Mouse (Mus musculus): ENCODE measurements around the gene Cct5. TPM values are rescaled to one million over a fixed set of nuclear protein-coding genes. Genes with fewer than 3 reads are reported as not detected.

Cct5 gene
- total and polyA plus RNA-seq, 2 experiments from 2014 or later: 279 to 416 TPM

GRCm38 (mm10) chr15:31602426-31602825, 822 bp upstream of the Cct5 start:
- Histone ChIP-seq H3K4me2 (ENCODE audit: low read depth, low read length) (peak overlapping the region; percentile 57), H3K36me3 (ENCODE audit: insufficient read depth, low read length) (no peaks in the 10 kb centered on the region), H3K27me3 (ENCODE audit: insufficient read depth, low read length) (no peaks in the 10 kb centered on the region), H3K4me1 (ENCODE audit: insufficient read depth, low read length) (peaks cover 8% of the 10 kb centered on the region; the same call in 1 of the 2 replicates), H3K9ac (replicated peaks; ENCODE audit: low read length) (peak overlapping the region; percentile 85), H3K4me3 (ENCODE audit: low read length) (peak overlapping the region; percentile 90), H3K9me3 (ENCODE audit: low read length) (no peaks in the 10 kb centered on the region), H3K27ac (peak overlapping the region; percentile 90)
- DNase-seq (ENCODE audit: low spot score) (peak; percentile 88), ATAC-seq (peak; percentile 67)
- WGBS: 2% methylated on average over 15 of the region's 15 CpGs
- TF ChIP-seq CTCF (IDR thresholded peaks at IDR 0.05; ENCODE audit: low read depth): peak; percentile 76

DNA sequence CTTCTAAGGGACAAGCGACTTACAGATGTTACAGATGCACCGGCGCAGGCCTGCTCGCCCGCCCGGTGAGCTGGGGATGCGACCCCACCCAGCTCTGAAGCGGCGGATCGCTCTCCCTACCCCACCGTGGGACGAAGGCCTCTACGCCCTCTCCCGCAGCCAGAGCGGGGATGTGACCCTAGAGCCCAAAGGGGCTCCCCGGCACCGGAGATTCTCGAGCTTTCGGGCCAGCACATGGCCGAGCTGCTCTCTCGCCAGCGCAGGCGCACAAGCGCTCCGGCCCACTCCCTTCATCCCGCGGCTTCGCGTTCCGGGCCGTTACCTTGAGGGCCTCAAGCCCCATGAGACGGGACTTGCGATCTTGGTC, 342 bp downstream of the Cct5 start:
- Histone ChIP-seq H3K27me3 (ENCODE audit: insufficient read depth, low read length) (no peaks in the 10 kb centered on the region), H3K4me2 (ENCODE audit: low read depth, low read length) (peak overlapping the region; percentile 71), H3K9me3 (ENCODE audit: low read length) (no peaks in the 10 kb centered on the region), H3K4me1 (ENCODE audit: insufficient read depth, low read length) (peaks cover 8% of the 10 kb centered on the region; the same call in 1 of the 2 replicates), H3K36me3 (ENCODE audit: insufficient read depth, low read length) (0 out of 2 replicates have a peak, but pooled peaks cover 2% of the 10 kb centered on the region), H3K27ac (peak overlapping the region; percentile 90), H3K9ac (replicated peaks; ENCODE audit: low read length) (peak overlapping the region; percentile 85), H3K4me3 (ENCODE audit: low read length) (peak overlapping the region; percentile 90)
- no peak for TF ChIP-seq CTCF (IDR thresholded peaks at IDR 0.05; ENCODE audit: low read depth)
- WGBS: under 1% methylated on average over 33 of the region's 33 CpGs
- peak; percentile 85 for ATAC-seq
- no peak for DNase-seq (ENCODE audit: low spot score)

DNA sequence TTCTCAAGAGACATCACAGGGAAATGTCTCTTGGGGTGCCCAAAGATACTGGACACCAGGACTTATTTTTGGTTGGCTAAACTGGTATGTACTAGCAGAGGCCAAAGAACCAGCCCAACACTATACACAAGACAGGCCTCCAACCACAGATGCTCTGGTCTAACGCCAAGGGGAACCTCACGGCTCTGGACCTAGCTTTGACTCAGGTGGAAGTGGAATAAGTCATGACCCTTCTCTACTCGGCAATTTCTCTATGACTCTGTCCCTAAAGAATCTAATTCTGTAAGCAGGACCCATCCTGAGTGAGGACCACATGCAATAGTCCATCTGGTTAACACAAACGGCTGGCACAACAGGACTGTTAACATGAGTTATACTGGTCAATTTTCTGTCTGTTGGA, 1.8 kb downstream of the Cct5 start:
- H3K27me3 ChIP-seq (ENCODE audit: insufficient read depth, low read length): no peaks in the 10 kb centered on the region
- H3K9ac ChIP-seq (replicated peaks; ENCODE audit: low read length): no peak overlapping the region
- DNase-seq (ENCODE audit: low spot score): no peak
- ATAC-seq: no peak
- peaks cover 8% of the 10 kb centered on the region; the same call in 1 of the 2 replicates for H3K4me1 ChIP-seq (ENCODE audit: insufficient read depth, low read length)
- H3K4me3 ChIP-seq (ENCODE audit: low read length): peak overlapping the region; percentile 90; the same call in 1 of the 2 replicates
- H3K27ac ChIP-seq: no peak overlapping the region
- WGBS: 75% methylated on average over 4 of the region's 4 CpGs
- no peaks in the 10 kb centered on the region for H3K9me3 ChIP-seq (ENCODE audit: low read length)
- H3K36me3 ChIP-seq (ENCODE audit: insufficient read depth, low read length): peaks cover 14% of the 10 kb centered on the region
- no peak for TF ChIP-seq CTCF (IDR thresholded peaks at IDR 0.05; ENCODE audit: low read depth)
- H3K4me2 ChIP-seq (ENCODE audit: low read depth, low read length): peak overlapping the region; percentile 71

DNA sequence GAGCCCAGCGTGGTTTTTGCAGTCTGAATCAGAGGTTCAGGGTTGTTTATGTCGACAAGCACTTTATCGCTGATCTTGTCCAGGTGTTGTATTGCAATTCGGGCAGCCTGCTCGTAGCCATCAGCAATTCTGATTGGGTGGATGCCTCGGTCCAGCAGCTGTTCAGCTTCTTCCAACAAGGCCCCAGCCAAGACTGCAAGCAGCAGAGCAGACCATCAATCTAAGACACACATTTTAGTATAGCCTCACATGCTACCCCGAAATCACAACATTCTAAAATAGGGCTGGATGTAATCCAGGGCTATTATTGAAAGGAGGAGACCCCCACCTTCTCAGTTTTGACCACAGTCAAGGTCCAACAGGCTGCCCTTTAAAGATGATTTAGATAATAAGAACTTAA, 6.0 kb downstream of the Cct5 start:
- no peak for TF ChIP-seq CTCF (IDR thresholded peaks at IDR 0.05; ENCODE audit: low read depth)
- DNase-seq (ENCODE audit: low spot score) (no peak), ATAC-seq (no peak)
- H3K4me1 ChIP-seq (ENCODE audit: insufficient read depth, low read length): peaks cover 8% of the 10 kb centered on the region; the same call in 1 of the 2 replicates
- no peak overlapping the region for H3K27ac ChIP-seq
- no peaks in the 10 kb centered on the region for H3K27me3 ChIP-seq (ENCODE audit: insufficient read depth, low read length)
- H3K36me3 ChIP-seq (ENCODE audit: insufficient read depth, low read length): peaks cover 50% of the 10 kb centered on the region
- H3K4me2 ChIP-seq (ENCODE audit: low read depth, low read length): no peak overlapping the region
- H3K9ac ChIP-seq (replicated peaks; ENCODE audit: low read length): no peak overlapping the region
- WGBS: 90% methylated on average over 7 of the region's 7 CpGs
- H3K9me3 ChIP-seq (ENCODE audit: low read length): no peaks in the 10 kb centered on the region
- no peak overlapping the region for H3K4me3 ChIP-seq (ENCODE audit: low read length)

DNA sequence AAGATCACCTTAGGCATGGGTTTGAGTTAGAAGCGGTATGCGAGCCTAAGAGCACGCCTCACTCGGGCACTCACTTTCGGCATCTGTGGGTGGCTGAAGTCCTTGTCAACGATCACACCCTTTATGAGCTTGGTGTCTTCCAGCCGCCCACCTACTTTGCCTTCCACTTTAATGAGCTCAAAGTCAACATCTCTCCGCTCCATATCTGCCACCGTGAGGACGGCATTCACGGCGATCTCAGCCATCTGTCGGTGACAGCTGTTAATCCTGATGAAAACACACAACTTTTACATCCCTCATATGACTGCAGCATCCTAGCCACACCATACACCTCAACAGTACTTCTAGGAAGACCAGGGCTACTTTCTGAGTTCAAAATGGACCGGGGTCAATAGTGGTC, 7.3 kb downstream of the Cct5 start:
- TF ChIP-seq CTCF (IDR thresholded peaks at IDR 0.05; ENCODE audit: low read depth): no peak
- Histone ChIP-seq H3K4me1 (ENCODE audit: insufficient read depth, low read length) (0 out of 2 replicates have a peak, but pooled peaks cover under 1% of the 10 kb centered on the region), H3K27me3 (ENCODE audit: insufficient read depth, low read length) (no peaks in the 10 kb centered on the region), H3K4me2 (ENCODE audit: low read depth, low read length) (no peak overlapping the region), H3K36me3 (ENCODE audit: insufficient read depth, low read length) (peaks cover 60% of the 10 kb centered on the region), H3K9me3 (ENCODE audit: low read length) (no peaks in the 10 kb centered on the region), H3K4me3 (ENCODE audit: low read length) (no peak overlapping the region), H3K27ac (no peak overlapping the region), H3K9ac (replicated peaks; ENCODE audit: low read length) (no peak overlapping the region)
- whole genome bisulfite sequencing: 84% methylated on average over 14 of the region's 14 CpGs
- ATAC-seq (no peak), DNase-seq (ENCODE audit: low spot score) (no peak)

GRCm38 (mm10) chr15:31592531-31592930, 9.1 kb downstream of the Cct5 start:
- no peak overlapping the region for H3K4me2 ChIP-seq (ENCODE audit: low read depth, low read length)
- H3K27ac ChIP-seq: no peak overlapping the region
- H3K9ac ChIP-seq (replicated peaks; ENCODE audit: low read length): no peak overlapping the region
- H3K36me3 ChIP-seq (ENCODE audit: insufficient read depth, low read length): peaks cover 60% of the 10 kb centered on the region
- ATAC-seq (no peak), DNase-seq (ENCODE audit: low spot score) (no peak)
- no peaks in the 10 kb centered on the region for H3K27me3 ChIP-seq (ENCODE audit: insufficient read depth, low read length)
- H3K4me3 ChIP-seq (ENCODE audit: low read length): no peak overlapping the region
- no peak for TF ChIP-seq CTCF (IDR thresholded peaks at IDR 0.05; ENCODE audit: low read depth)
- 78% methylated on average over 8 of the region's 8 CpGs for WGBS
- no peaks in the 10 kb centered on the region for H3K4me1 ChIP-seq (ENCODE audit: insufficient read depth, low read length)
- H3K9me3 ChIP-seq (ENCODE audit: low read length): no peaks in the 10 kb centered on the region

- Histone ChIP-seq H3K4me3 (ENCODE audit: low read length) (no peak overlapping the region), H3K36me3 (ENCODE audit: insufficient read depth, low read length) (peaks cover 50% of the 10 kb centered on the region), H3K27me3 (ENCODE audit: insufficient read depth, low read length) (no peaks in the 10 kb centered on the region), H3K4me2 (ENCODE audit: low read depth, low read length) (no peak overlapping the region), H3K4me1 (ENCODE audit: insufficient read depth, low read length) (no peaks in the 10 kb centered on the region), H3K27ac (no peak overlapping the region), H3K9me3 (ENCODE audit: low read length) (no peaks in the 10 kb centered on the region), H3K9ac (replicated peaks; ENCODE audit: low read length) (no peak overlapping the region)
- no peak for TF ChIP-seq CTCF (IDR thresholded peaks at IDR 0.05; ENCODE audit: low read depth)
- ATAC-seq (no peak), DNase-seq (ENCODE audit: low spot score) (no peak)
- WGBS: 91% methylated on average over 5 of the region's 5 CpGs
Measured at GRCm38 (mm10) chr15:31590176-31590575, 11.4 kb downstream of the Cct5 start.

All from hindbrain, postnatal 0 days (tissue).